Mouse (Mus musculus): Measurements from ENCODE around the gene Pigw.

Gene Pigw

GRCm38 (mm10) chr11:84879772-84880464, at the start of gene Pigw, which contains the start of gene Myo19:
Gene Pigw (minus strand): TSS chr11:84880285.
Gene Myo19 (plus strand): TSS chr11:84880148.
- peak; percentile 71 to 72 for DNase-seq (ENCODE audit: low spot score in 2 of 2)

- peak in 1 of 2 experiments; percentile 29 for DNase-seq (ENCODE audit: low spot score in 2 of 2)
These were observed 40.9 kb upstream of the Pigw start for GRCm38 (mm10) chr11:84920981-84921380.

DNA sequence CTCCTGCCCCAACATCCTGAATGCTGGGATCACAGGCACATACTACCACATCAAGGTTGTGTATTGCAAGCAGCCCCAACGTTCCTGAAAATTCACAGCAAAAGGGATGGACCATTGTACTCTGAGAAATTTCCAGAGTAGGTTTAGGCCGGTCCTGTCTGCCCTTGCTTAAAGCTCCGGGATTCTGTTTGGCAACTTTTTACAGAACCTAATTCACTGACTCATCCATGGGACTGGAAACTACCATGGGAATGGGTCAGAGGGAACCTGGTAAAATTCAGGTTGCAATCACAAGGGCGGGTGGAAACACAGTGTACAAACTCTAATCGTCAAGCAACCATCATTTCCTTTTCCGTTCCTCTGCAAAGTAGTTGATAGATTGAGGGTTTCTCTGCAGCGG, 39.9 kb upstream of the Pigw start:
- no peak for DNase-seq (ENCODE audit: low spot score in 2 of 2)

DNA sequence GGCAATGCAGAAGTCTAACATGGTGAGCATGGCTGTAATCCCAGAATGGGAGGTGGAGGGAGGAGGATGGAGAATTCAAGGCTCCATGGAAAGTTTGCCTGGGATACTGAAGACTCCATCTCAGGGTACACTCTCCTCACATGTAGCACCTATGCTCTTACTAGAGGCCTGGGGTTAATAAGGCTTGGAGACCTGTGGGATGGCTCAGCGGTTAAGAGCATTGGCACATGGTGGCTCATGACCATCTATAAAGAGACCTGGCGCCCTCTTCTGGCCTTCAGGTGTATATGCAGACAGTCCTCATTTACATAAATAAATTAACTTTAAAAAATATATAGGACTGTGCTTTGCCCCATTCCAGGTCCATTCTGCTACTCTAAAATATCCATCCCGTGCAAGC, 39.2 kb upstream of the Pigw start:
- DNase-seq (ENCODE audit: low spot score in 2 of 2): no peak

GRCm38 (mm10) chr11:84918425-84918824, 38.3 kb upstream of the Pigw start:
- peak; percentile 90 to 92 for DNase-seq (ENCODE audit: low spot score in 2 of 2)

DNA sequence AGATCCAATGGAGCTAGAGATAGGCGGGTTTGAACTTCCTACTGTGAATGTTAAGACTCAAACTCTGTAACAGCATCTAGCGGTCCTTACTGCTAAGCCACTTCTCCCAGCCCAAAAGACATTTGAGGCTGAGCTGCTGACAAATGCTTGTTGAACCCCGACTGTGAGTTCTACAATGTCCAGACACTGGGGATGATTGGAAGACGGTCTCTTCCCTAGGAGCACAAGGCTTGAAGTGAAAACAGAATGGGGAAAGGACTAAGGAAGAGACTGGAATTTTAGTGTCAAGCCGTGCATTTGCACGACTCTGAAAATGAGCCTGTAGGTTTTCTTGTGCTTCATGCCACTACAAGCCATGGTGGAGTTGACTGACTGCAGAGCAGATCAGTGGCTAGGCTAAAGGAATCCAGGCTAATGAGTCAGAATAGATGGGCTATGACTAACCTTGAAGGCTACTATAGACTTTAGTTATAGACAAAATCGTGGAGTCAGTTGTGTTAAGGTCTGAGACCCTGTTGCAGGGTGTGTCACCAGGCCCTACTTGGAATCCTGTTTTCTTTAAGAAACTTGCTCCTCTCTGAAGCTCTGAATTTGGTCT, 36.7 kb upstream of the Pigw start:
- no peak for DNase-seq (ENCODE audit: low spot score in 2 of 2)

DNA sequence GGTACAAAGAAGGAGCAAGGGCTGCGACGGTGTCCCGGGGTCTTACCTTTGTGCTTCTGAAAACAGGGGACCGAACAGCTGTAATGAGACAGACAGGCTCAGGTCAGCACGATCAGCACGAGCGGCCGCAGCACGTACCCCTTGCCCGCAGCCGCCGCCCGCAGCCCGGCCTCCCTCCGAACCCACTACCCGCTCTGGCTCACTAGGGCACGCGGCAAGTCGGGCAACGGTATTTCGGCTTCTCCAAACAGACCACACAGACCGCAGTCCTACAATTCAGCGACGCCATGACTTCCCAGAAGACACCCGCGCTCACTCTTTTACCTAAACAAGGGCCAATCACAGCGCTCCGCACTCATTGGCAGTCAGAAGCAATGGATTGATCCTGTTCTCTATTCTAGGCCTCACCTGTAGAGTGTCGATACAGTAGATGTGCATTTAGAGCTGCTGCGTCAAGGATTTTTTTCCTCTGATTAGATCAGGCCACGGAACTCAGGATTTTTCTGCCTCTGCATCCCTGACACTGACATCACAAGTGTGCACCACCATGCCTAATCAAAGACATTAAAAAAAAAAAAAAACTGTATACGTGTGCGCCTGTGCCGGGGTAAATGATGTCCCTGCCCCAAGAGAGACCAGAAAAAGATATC, 36.1 kb upstream of the Pigw start, which contains the start of gene Znhit3:
TSS of gene Znhit3 (minus strand) at position 314 of the 650 bp plus-strand sequence.
- peak; percentile 93 to 95 for DNase-seq (ENCODE audit: low spot score in 2 of 2)

GRCm38 (mm10) chr11:84914673-84915072, 34.6 kb upstream of the Pigw start:
- DNase-seq (ENCODE audit: low spot score in 2 of 2): no peak

DNA sequence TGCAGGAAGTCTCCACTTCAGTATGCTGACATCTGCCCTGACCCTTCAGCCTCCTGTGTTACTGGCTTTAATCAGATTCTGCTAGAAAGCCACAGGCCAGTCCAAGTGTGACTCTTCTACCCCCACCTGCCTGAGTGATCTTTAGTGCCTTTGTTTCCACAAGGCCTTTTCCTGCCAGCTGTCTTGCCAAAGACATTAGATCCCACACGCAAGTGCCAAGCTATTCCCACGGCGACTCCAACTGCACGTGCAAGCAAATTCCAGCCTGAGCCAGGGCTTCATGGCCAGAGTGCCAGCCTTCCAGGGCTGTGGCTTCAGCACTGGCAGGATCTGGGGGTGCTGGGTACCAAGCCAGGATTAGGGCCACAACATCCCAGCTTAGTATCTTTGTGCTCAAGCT, 30.3 kb upstream of the Pigw start:
- no peak for DNase-seq (ENCODE audit: low spot score in 2 of 2)

- DNase-seq (ENCODE audit: low spot score in 2 of 2): no peak
These were observed 28.4 kb upstream of the Pigw start for GRCm38 (mm10) chr11:84908480-84908879.

GRCm38 (mm10) chr11:84907081-84907480, 27.0 kb upstream of the Pigw start:
- no peak for DNase-seq (ENCODE audit: low spot score in 2 of 2)

DNA sequence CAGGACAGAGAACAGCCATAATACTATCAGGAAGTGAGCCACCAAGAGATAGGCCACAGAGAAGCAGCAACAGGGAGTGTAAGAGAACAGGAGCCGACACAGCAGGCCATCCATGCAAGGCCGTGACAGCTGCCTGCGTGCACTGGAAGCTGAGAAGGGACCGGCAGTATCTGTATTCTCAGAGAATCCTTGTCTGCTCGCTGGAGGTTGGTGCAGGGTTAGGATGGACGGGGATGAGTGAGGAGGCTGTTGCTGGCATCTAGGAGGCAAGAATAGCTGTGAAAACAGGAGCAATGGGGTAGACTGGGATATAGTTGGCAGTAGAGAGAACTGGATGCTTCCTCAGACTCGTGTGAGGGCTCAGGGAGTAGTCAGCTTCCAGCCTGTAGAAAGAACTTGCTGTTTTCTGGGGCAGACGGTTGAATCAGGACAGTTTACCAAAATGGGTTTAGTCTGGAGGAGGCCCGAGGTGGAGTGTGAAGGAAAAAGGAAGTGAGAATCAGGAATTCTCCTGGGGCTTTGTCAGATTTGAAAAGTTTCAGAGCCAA, 24.6 kb upstream of the Pigw start:
- peak; percentile 44 to 48 for DNase-seq (ENCODE audit: low spot score in 2 of 2)

- no peak for DNase-seq (ENCODE audit: low spot score in 2 of 2)
These were observed 13.0 kb upstream of the Pigw start for GRCm38 (mm10) chr11:84893113-84893512.

- DNase-seq (ENCODE audit: low spot score in 2 of 2): no peak
These were observed 11.6 kb upstream of the Pigw start for GRCm38 (mm10) chr11:84891705-84892104.

GRCm38 (mm10) chr11:84889492-84889891, 9.4 kb upstream of the Pigw start:
- no peak for DNase-seq (ENCODE audit: low spot score in 2 of 2)

DNA sequence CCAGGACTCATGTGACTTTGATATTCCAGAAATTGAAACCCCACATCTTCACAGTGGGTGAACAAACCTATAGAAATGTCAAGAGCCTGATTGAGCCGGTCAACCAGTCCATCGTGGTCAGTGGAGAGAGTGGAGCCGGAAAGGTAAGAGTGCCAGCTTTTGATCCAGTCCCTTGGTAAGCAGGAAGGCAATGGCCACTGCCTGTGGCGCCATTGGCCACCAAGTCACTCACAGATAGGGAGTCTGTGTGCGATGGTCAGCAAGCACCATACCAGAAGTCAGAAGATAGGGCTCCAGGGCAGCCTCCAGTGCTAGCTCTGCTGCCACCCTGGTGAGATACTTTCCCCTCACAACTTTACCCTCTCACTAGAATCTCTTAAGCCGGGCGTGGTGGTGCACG, 7.9 kb upstream of the Pigw start:
- DNase-seq (ENCODE audit: low spot score in 2 of 2): no peak

DNA sequence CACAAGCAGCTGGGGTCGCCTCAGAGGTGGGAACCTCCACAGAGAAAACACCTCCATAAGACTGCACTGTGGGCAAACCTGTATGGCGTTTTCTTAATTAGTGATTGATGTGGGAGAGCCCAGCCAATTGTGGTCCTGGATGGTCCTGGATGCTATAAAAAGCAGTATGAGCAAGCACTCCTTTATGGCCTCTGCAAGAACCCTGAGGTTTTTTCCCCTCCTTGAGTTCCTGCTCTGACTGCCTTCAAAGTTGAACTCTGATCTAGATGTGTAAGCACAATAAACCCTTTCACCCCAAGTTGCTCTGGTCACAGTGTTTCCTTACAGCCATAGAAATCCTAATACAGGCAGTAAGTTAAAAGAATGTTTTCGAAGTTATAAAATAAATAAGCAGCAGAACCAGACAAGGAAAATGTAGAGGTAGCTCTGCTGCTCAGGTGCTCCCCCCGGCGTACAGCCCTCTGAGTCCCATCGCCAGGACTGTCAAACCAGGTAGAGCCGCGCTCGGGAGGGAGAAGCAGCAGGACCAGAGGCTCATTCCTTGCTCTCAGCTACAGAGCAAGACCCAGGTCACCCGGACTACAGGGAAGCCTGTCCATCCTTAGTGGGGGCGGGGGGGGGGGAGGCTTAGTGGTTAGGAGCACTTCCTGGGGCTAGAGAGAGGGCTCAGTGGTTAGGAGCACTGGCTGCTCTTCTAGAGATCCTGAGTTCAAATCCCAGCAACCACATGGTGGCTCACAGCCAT, 6.9 kb upstream of the Pigw start:
- no peak for DNase-seq (ENCODE audit: low spot score in 2 of 2)

- DNase-seq (ENCODE audit: low spot score in 2 of 2): peak in 1 of 2 experiments; percentile 30
These were observed 6.2 kb upstream of the Pigw start for GRCm38 (mm10) chr11:84886236-84886635.

DNA sequence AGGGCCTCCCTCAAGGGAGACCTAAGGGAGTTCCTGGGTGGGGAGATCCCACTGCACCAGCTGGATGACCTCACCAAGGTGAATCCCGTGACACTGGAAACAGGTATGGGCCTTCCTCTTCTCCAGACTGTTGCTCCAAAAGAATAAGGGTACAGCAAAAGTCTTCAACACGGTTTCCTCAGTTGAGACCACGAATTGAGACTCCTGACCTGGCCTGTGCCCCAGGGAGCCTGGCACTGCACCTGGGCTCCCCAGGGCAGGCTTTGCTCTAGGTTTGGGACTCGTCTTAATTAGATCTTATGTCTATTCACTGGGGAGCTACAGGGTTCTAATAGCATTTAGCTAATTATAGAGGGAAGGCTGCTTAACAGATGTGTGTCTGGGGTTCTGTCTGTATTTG, 5.2 kb upstream of the Pigw start:
- no peak for DNase-seq (ENCODE audit: low spot score in 2 of 2)

GRCm38 (mm10) chr11:84882346-84882745, 2.3 kb upstream of the Pigw start:
- DNase-seq (ENCODE audit: low spot score in 2 of 2): no peak

GRCm38 (mm10) chr11:84880971-84881370, 886 bp upstream of the Pigw start:
- no peak for DNase-seq (ENCODE audit: low spot score in 2 of 2)

GRCm38 (mm10) chr11:84880465-84880961, 428 bp upstream of the Pigw start:
- peak; percentile 35 to 37 for DNase-seq (ENCODE audit: low spot score in 2 of 2)

Data from right cerebral cortex, adult 2 months (tissue).